Mouse (Mus musculus) inflammation-experienced regulatory T-cells (primary cell): ENCODE results near the gene Sox4. TPM values are rescaled to one million over a fixed set of nuclear protein-coding genes. Genes with fewer than 3 reads are reported as not detected.

Source experiments
- polyA plus RNA-seq, 2 experiments: library from polyadenylated mRNA; unstranded; fragments of 100-300 nt; shearing (Covaris generic); gene quantifications; one replicate each; pipeline ENCODE4 v1.2.1; 2017

Gene Sox4
- 1 to 10 TPM; 1.5 to 4.3 TPM for polyA plus RNA-seq

GRCm38 (mm10) chr13:28953581-28953991, at the start of gene Sox4:
TSS of gene Sox4 (minus strand) at chr13:28953713.

